19 mouse cellular contexts compared by ENCODE assay signal in genomic region chr12:112851116-112851515, GRCm38 (mm10). TPM values are rescaled to one million over a fixed set of nuclear protein-coding genes. Genes with fewer than 3 reads are reported as not detected.
A peak's percentile ranks its signal among the peaks of the same experiment; 100 is the strongest.
DNase-seq lines count a peak whose midpoint lies in the region.
"Had no signal": no experiment of that assay in that cellular context is flagged by ENCODE, and none has a peak within 500 bp of the region (broad histone marks: within the 10 kb centered on the region; RNA-seq: fewer than 3 reads in every experiment).

No protein-coding gene starts in this region.

- DNase-seq in urinary bladder, postnatal 14 days (ENCODE audit: low spot score), result peak; percentile 69
- no peak for DNase-seq in urinary bladder, postnatal 4 days (ENCODE audit: low spot score in 2 of 2)
- DNase-seq in NIH3T3 (ENCODE audit: low read depth), result peak; percentile 79
- DNase-seq in adrenal gland, postnatal 36 days, result peak; percentile 77
- no peak for DNase-seq in cerebellum, adult 9-10 months
- no peak for DNase-seq in limb, embryonic 10.5 days (ENCODE audit: low spot score)
- DNase-seq in right cerebral cortex, postnatal 36 days (ENCODE audit: low spot score in 2 of 2), result no peak
- DNase-seq: cerebellum, postnatal 14 days; kidney, adult 8-10 months; kidney, postnatal 25 days; lung, postnatal 10 days; thymus, adult 18-20 months had no signal

- H3K4me1 ChIP-seq in limb, embryonic 10.5 days, result peaks cover 3% of the 10 kb centered on the region; the same call in 1 of the 2 replicates
- H3K4me1 ChIP-seq: forebrain, embryonic 15.5 days; hindbrain, embryonic 12.5 days; liver, embryonic 15.5 days; neural tube, embryonic 13.5 days had no signal

- no peaks in the 10 kb centered on the region for H3K27me3 ChIP-seq in limb, embryonic 10.5 days (ENCODE audit: low read depth, poor library complexity, severe bottlenecking)
- H3K27me3 ChIP-seq: forebrain, embryonic 15.5 days; hindbrain, embryonic 12.5 days; liver, embryonic 15.5 days; neural tube, embryonic 13.5 days had no signal

- WGBS in limb, embryonic 10.5 days, result 38% methylated on average over 8 of the region's 8 CpGs

- H3K9me3 ChIP-seq in limb, embryonic 10.5 days (replicated peaks), result no peaks in the 10 kb centered on the region
- H3K9me3 ChIP-seq: forebrain, embryonic 15.5 days; hindbrain, embryonic 12.5 days; liver, embryonic 15.5 days; neural tube, embryonic 13.5 days had no signal

- no peak overlapping the region for H3K4me3 ChIP-seq in limb, embryonic 10.5 days
- H3K4me3 ChIP-seq: forebrain, embryonic 15.5 days; hindbrain, embryonic 12.5 days; liver, embryonic 15.5 days; neural tube, embryonic 13.5 days had no signal

- H3K27ac ChIP-seq in limb, embryonic 10.5 days, result no peak overlapping the region
- H3K27ac ChIP-seq: forebrain, embryonic 15.5 days; hindbrain, embryonic 12.5 days; liver, embryonic 15.5 days; neural tube, embryonic 13.5 days had no signal

- no peaks in the 10 kb centered on the region for H3K36me3 ChIP-seq in limb, embryonic 10.5 days
- H3K36me3 ChIP-seq: forebrain, embryonic 15.5 days; hindbrain, embryonic 12.5 days; liver, embryonic 15.5 days; neural tube, embryonic 13.5 days had no signal

RNA-seq across cellular contexts. Expression of gene Gpr132, which starts 16.9 kb away (rescaled TPM):
- total RNA-seq in adrenal gland, postnatal 36 days (2021), result under 1 TPM; 0.33 to 0.40 TPM
- 0.11 TPM in 1 of 2 replicates, not detected in the other for polyA plus RNA-seq in limb, embryonic 10.5 days (2016; fragmentation: Nextera tagmentation; extraction: Ambion mirVana)
- polyA plus RNA-seq: forebrain, embryonic 15.5 days; hindbrain, embryonic 12.5 days; neural tube, embryonic 13.5 days had no signal

RNA-seq across cellular contexts. Expression of gene Cdca4, which starts 21.9 kb away (rescaled TPM):
- total RNA-seq in adrenal gland, postnatal 36 days (2021), result 10 to 100 TPM; 14.7 to 19.5 TPM
- 204 and 206 TPM in 2 replicates for polyA plus RNA-seq in limb, embryonic 10.5 days (2016; fragmentation: Nextera tagmentation; extraction: Ambion mirVana)

RNA-seq across cellular contexts. Expression of gene Clba1, which starts 42.4 kb away (rescaled TPM):
- 10 to 100 TPM; 10.0 to 12.0 TPM for total RNA-seq in adrenal gland, postnatal 36 days (2021)
- 7.9 and 8.4 TPM in 2 replicates for polyA plus RNA-seq in limb, embryonic 10.5 days (2016; fragmentation: Nextera tagmentation; extraction: Ambion mirVana)
- total RNA-seq: monocyte, adult 5-6 weeks had no signal

RNA-seq across cellular contexts. Expression of gene Ahnak2, which starts 48.7 kb away (rescaled TPM):
- total RNA-seq in adrenal gland, postnatal 36 days (2021), result 1 to 10 TPM; 7.5 to 7.7 TPM
- polyA plus RNA-seq in limb, embryonic 10.5 days (2016; fragmentation: Nextera tagmentation; extraction: Ambion mirVana), result 0.15 and 0.18 TPM in 2 replicates
- total RNA-seq: granulocyte monocyte progenitor cell, adult 5-6 weeks had no signal
- polyA plus RNA-seq: inflammation-experienced regulatory T-cells, adult 6 months had no signal

Comparison
In these comparisons a context has a peak if more than half of its experiments do, and no peak if none do; other contexts are left out.
1. DNase-seq: peak in urinary bladder, postnatal 14 days (single experiment), NIH3T3 (single experiment) and adrenal gland, postnatal 36 days (2 of 2); none in urinary bladder, postnatal 4 days (0 of 2), cerebellum, adult 9-10 months (single experiment), limb, embryonic 10.5 days (single experiment) and right cerebral cortex, postnatal 36 days (0 of 2).